Mouse (Mus musculus): ENCODE measurements at regions not wholly inside any gene's neighbourhood (a gene's known extent, or its start where the extent isn't known, plus 50 kb on each side); places are given as distances from the start of the nearest gene placed in this dataset.

GRCm38 (mm10) chr15:50408985-50409384 is 3475.7 kb upstream of the Gm7489 start:
- DNase-seq (ENCODE audit: low spot score in 2 of 2), result no peak
- intact Hi-C loops (cut with DNase I), result no loop called here

GRCm38 (mm10) chr15:50417641-50418040 is 3467.1 kb upstream of the Gm7489 start:
- intact Hi-C loops (cut with DNase I), result no loop called here

GRCm38 (mm10) chr15:50423082-50423665 is 3461.5 kb upstream of the Gm7489 start:
- DNase-seq (ENCODE audit: low spot score in 2 of 2), result no peak
- intact Hi-C loops (cut with DNase I), result no loop called here

More at GRCm38 (mm10) chr15:50417641-50418040, 3467.1 kb upstream of the Gm7489 start:
- no peak for DNase-seq (ENCODE audit: low spot score in 2 of 2)

DNA sequence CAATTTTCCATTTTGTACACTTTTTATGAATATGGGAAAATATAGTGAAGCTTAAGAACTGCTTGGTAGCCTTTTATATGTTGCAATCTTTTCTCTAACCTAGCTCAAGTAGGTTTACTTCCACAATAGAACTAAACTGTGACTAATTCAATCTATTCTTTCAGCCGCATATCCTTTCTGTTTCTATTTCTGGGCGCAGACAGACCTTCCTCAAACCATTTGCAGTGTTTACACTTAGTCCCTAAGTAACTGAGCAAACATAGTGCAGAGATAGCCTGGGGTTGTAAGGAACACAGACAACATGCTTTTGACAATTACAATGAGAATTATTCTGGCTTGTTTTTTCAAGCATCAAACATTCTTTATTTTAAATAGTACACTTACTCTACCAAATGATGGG is 3435.1 kb upstream of the Gm7489 start:
- no peak for DNase-seq (ENCODE audit: low spot score in 2 of 2)

DNA sequence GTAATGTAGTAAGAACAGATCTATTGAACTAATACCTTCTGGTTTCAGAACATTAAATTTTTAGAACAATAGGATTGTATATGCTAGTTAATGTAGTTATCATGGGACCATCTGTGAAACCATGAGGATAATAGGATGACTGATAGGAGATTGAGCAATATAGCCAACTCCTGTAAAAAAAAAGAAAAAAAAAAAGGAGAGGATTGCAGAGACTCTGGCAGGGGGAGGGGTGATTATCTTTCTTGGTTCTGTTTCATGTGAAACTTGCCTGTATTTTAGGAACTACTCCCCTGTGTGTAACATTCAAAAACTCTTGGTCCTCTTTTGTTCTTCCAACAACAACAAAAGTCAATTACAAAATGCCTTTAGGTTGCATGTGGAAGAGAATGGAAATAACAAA is 3412.1 kb upstream of the Gm7489 start:
- intact Hi-C loops (cut with DNase I), result no loop called here
- no peak for DNase-seq (ENCODE audit: low spot score in 2 of 2)

More for the DNA sequence above, 3435.1 kb upstream of the Gm7489 start:
- intact Hi-C loops (cut with DNase I), result no loop called here

GRCm38 (mm10) chr15:50498716-50499115 is 3386.0 kb upstream of the Gm7489 start:
- intact Hi-C loops (cut with DNase I), result no loop called here

GRCm38 (mm10) chr15:50507999-50508624 is 3376.6 kb upstream of the Gm7489 start:
- DNase-seq (ENCODE audit: low spot score in 2 of 2), result no peak
- intact Hi-C loops (cut with DNase I), result no loop called here

More at GRCm38 (mm10) chr15:50498716-50499115, 3386.0 kb upstream of the Gm7489 start:
- no peak for DNase-seq (ENCODE audit: low spot score in 2 of 2)

DNA sequence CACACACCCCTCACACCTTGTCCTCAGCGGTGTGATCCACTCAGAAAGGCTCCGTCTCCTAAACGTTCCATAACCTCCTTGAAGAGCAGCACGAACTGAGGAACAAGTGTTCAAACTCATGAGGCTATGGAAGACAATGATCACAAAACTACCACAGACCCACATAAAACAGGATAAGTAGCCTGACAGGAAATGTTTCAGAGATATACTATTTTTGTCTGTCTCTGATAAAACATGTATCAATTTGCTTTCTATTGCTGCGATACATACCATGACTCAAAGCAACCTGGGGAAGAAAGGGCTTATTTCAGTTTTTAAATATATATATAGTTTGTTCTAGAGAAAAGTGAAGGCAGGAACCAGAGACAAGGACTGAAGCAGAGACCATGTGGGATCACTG is 3371.7 kb upstream of the Gm7489 start:
- intact Hi-C loops (cut with DNase I), result no loop called here
- no peak for DNase-seq (ENCODE audit: low spot score in 2 of 2)

GRCm38 (mm10) chr15:50524841-50525240 is 3359.9 kb upstream of the Gm7489 start:
- intact Hi-C loops (cut with DNase I), result no loop called here
- no peak for DNase-seq (ENCODE audit: low spot score in 2 of 2)

- intact Hi-C loops (cut with DNase I), result no loop called here
- DNase-seq (ENCODE audit: low spot score in 2 of 2), result no peak
These were observed 3350.2 kb upstream of the Gm7489 start for GRCm38 (mm10) chr15:50534490-50534889.

- intact Hi-C loops (cut with DNase I), result no loop called here
- no peak for DNase-seq (ENCODE audit: low spot score in 2 of 2)
These were observed 3321.1 kb upstream of the Gm7489 start for GRCm38 (mm10) chr15:50563611-50564010.

GRCm38 (mm10) chr15:50580811-50581210 is 3303.9 kb upstream of the Gm7489 start:
- intact Hi-C loops (cut with DNase I), result no loop called here
- no peak for DNase-seq (ENCODE audit: low spot score in 2 of 2)

DNA sequence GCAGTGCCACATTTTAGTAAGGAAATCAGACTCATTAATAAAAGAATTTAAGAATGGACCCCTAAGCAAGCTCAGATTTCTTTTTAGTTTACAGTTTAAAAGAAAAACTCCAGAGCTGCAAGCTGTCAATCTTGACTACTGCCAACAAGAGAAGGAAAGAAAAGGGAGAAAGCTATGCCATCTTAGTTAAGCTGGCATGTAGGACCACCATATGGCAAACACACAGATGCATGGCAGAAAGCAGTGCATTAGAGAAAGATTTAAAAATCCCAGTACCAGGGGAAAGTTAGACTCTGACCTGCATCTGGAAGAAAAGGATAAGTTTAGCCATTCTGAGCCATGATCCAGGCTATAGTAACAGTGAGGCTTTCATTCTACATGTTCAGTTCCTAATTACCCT is 3300.8 kb upstream of the Gm7489 start:
- no peak for DNase-seq (ENCODE audit: low spot score in 2 of 2)
- intact Hi-C loops (cut with DNase I), result no loop called here

GRCm38 (mm10) chr15:50585496-50585895 is 3299.2 kb upstream of the Gm7489 start:
- DNase-seq (ENCODE audit: low spot score in 2 of 2), result no peak
- intact Hi-C loops (cut with DNase I), result no loop called here

Data from left cerebral cortex, postnatal 36 days (tissue).